Mouse (Mus musculus) spleen, adult 18-20 months (tissue): ENCODE results near the gene Tmem211.

ENCODE experiments used
- DNase-seq, 2 experiments: peaks; one replicate each; pipeline ENCODE4 v3.0.0; 2022; ENCODE audit warnings: mixed read lengths in 2 of 2

Gene Tmem211

GRCm38 (mm10) chr5:113226632-113227102 is at the start of gene Tmem211:
TSS of gene Tmem211 (plus strand) at chr5:113226909.
- peak in 1 of 2 experiments; percentile 52 for DNase-seq

GRCm38 (mm10) chr5:113179451-113179842 is 47.3 kb upstream of the Tmem211 start:
- DNase-seq = no peak

GRCm38 (mm10) chr5:113179843-113180682 is 46.6 kb upstream of the Tmem211 start:
- peak; percentile 18 to 67 for DNase-seq

- DNase-seq = no peak
Observed at GRCm38 (mm10) chr5:113180755-113181154, 46.0 kb upstream of the Tmem211 start.

GRCm38 (mm10) chr5:113181441-113181840 is 45.3 kb upstream of the Tmem211 start:
- no peak for DNase-seq

GRCm38 (mm10) chr5:113190558-113190957 is 36.2 kb upstream of the Tmem211 start:
- no peak for DNase-seq

- no peak for DNase-seq
Observed at GRCm38 (mm10) chr5:113191901-113192300, 34.8 kb upstream of the Tmem211 start.

- DNase-seq = no peak
Observed at GRCm38 (mm10) chr5:113193762-113194161, 32.9 kb upstream of the Tmem211 start.

GRCm38 (mm10) chr5:113195451-113195850 is 31.3 kb upstream of the Tmem211 start:
- DNase-seq = no peak

- DNase-seq = no peak
Observed at GRCm38 (mm10) chr5:113195907-113196306, 30.8 kb upstream of the Tmem211 start.

GRCm38 (mm10) chr5:113196916-113197794 is 29.6 kb upstream of the Tmem211 start:
- DNase-seq = no peak

- no peak for DNase-seq
Observed at GRCm38 (mm10) chr5:113199126-113199771, 27.5 kb upstream of the Tmem211 start.

GRCm38 (mm10) chr5:113199772-113200134 is 27.0 kb upstream of the Tmem211 start:
- DNase-seq = no peak

- DNase-seq = no peak
Observed at GRCm38 (mm10) chr5:113204193-113204592, 22.5 kb upstream of the Tmem211 start.

- no peak for DNase-seq
Observed at GRCm38 (mm10) chr5:113206670-113207352, 19.9 kb upstream of the Tmem211 start.

- no peak for DNase-seq
Observed at GRCm38 (mm10) chr5:113208048-113208447, 18.7 kb upstream of the Tmem211 start.

GRCm38 (mm10) chr5:113208622-113209400 is 17.9 kb upstream of the Tmem211 start:
- DNase-seq = no peak

- DNase-seq = no peak
Observed at GRCm38 (mm10) chr5:113209401-113209750, 17.3 kb upstream of the Tmem211 start.

- DNase-seq = no peak
Observed at GRCm38 (mm10) chr5:113209898-113210297, 16.8 kb upstream of the Tmem211 start.

GRCm38 (mm10) chr5:113210314-113210713 is 16.4 kb upstream of the Tmem211 start:
- no peak for DNase-seq

- DNase-seq = no peak
Observed at GRCm38 (mm10) chr5:113212156-113212835, 14.4 kb upstream of the Tmem211 start.
